Mouse (Mus musculus) forebrain, embryonic 14.5 days (tissue): ENCODE measurements around the gene Hoxc5. TPM values are rescaled to one million over a fixed set of nuclear protein-coding genes. Genes with fewer than 3 reads are reported as not detected.

Experiments used
- ATAC-seq: fragments of 200-750 bp; cut with Nextera tagmentation; 2 replicates; pipeline ENCODE4 v1.8.0; 2017; ENCODE audit warnings: mild to moderate bottlenecking, moderate library complexity
- DNase-seq: peaks from one replicate; pipeline ENCODE4 v3.0.0-alpha.2; 2015; ENCODE audit warnings: low spot score
- H3K27ac ChIP-seq: fragments of 300-500 bp; sonication (generic); 2 replicates; pipeline ENCODE4 v1.5.1; 2014; ENCODE audit warnings: low read depth, mild to moderate bottlenecking, control low read depth, low read length, moderate library complexity
- H3K27me3 ChIP-seq: fragments of 300-500 bp; sonication (generic); replicated peaks from 2 replicates; pipeline ENCODE4 v1.6.1; 2014; ENCODE audit warnings: low read length, control low read depth, mixed read lengths; ENCODE audit not compliant: control insufficient read depth, insufficient read depth
- H3K36me3 ChIP-seq: fragments of 300-500 bp; sonication (generic); 2 replicates; pipeline ENCODE4 v1.6.1; 2014; ENCODE audit warnings: low read length, control low read depth; ENCODE audit not compliant: control insufficient read depth, insufficient read depth
- H3K4me1 ChIP-seq: fragments of 300-500 bp; sonication (generic); 2 replicates; pipeline ENCODE4 v1.6.1; 2014; ENCODE audit warnings: antibody characterized with exemption, low read length, control low read depth; ENCODE audit not compliant: control insufficient read depth, insufficient read depth
- H3K4me2 ChIP-seq: fragments of 300-500 bp; sonication (generic); 2 replicates; pipeline ENCODE4 v1.6.1; 2014; ENCODE audit warnings: mild to moderate bottlenecking, control low read depth, low read length
- H3K4me3 ChIP-seq: fragments of 300-500 bp; sonication (generic); 2 replicates; pipeline ENCODE4 v1.5.1; 2014; ENCODE audit warnings: low read depth, low read length, control low read depth
- H3K9ac ChIP-seq: fragments of 300-500 bp; sonication (generic); 2 replicates; pipeline ENCODE4 v1.6.1; 2014; ENCODE audit warnings: mild to moderate bottlenecking, low read length, control low read depth, moderate library complexity
- H3K9me3 ChIP-seq: fragments of 300-500 bp; sonication (generic); replicated peaks from 2 replicates; pipeline ENCODE4 v1.6.1; 2016; ENCODE audit warnings: low read length, control low read depth, mixed read lengths; ENCODE audit not compliant: control insufficient read depth
- WGBS: fragments of 180-500 bp; shearing (Covaris S2); extraction: QIAGEN DNeasy Blood & Tissue Kit; methylation state at CpG from one replicate; pipeline ENCODE4 v1.1.7; 2014; 5-methylcytosine and 5-hydroxymethylcytosine counted together
- polyA plus RNA-seq: library from polyadenylated mRNA; unstranded; fragments of >200 nt; fragmentation: Nextera tagmentation; extraction: Ambion mirVana; gene quantifications from 2 replicates; pipeline ENCODE4 v1.2.1, GENCODE M21; 2014

The Hoxc5 gene
- polyA plus RNA-seq, 1 experiment from 2014 or later: not detected

GRCm38 (mm10) chr15:103021544-103021943 is 54.3 kb downstream of the Hoxc5 start:
- Histone ChIP-seq H3K9me3 (no peaks in the 10 kb centered on the region), H3K36me3 (no peaks in the 10 kb centered on the region), H3K27ac (no peak overlapping the region), H3K4me3 (no peak overlapping the region), H3K27me3 (peaks cover 99% of the 10 kb centered on the region), H3K4me2 (no peak overlapping the region), H3K9ac (no peak overlapping the region), H3K4me1 (no peaks in the 10 kb centered on the region)
- DNase-seq (no peak), ATAC-seq (no peak)
- 4% methylated on average over 8 of the region's 8 CpGs for WGBS

GRCm38 (mm10) chr15:103024131-103024530 is 56.9 kb downstream of the Hoxc5 start:
- Histone ChIP-seq H3K4me3 (no peak overlapping the region), H3K4me1 (no peaks in the 10 kb centered on the region), H3K27ac (no peak overlapping the region), H3K9ac (no peak overlapping the region), H3K27me3 (peaks cover 99% of the 10 kb centered on the region), H3K4me2 (no peak overlapping the region), H3K9me3 (no peaks in the 10 kb centered on the region), H3K36me3 (no peaks in the 10 kb centered on the region)
- DNase-seq (no peak), ATAC-seq (no peak)
- WGBS: 2% methylated on average over 2 of the region's 2 CpGs

- no peaks in the 10 kb centered on the region for H3K36me3 ChIP-seq
- peaks cover 97% of the 10 kb centered on the region for H3K27me3 ChIP-seq
- no peaks in the 10 kb centered on the region for H3K9me3 ChIP-seq
- H3K4me2 ChIP-seq: no peak overlapping the region
- H3K4me3 ChIP-seq: no peak overlapping the region
- H3K9ac ChIP-seq: no peak overlapping the region
- no peaks in the 10 kb centered on the region for H3K4me1 ChIP-seq
- H3K27ac ChIP-seq: no peak overlapping the region
- ATAC-seq (no peak), DNase-seq (no peak)
- under 1% methylated on average over 43 of the region's 43 CpGs for WGBS
These were observed 60.3 kb downstream of the Hoxc5 start for GRCm38 (mm10) chr15:103027266-103028235.

- no peak for DNase-seq
- no peak overlapping the region for H3K4me2 ChIP-seq
These were observed 61.8 kb downstream of the Hoxc5 start for GRCm38 (mm10) chr15:103028916-103029512.

GRCm38 (mm10) chr15:103030142-103030541 is 62.9 kb downstream of the Hoxc5 start:
- Histone ChIP-seq H3K4me3 (no peak overlapping the region), H3K27ac (no peak overlapping the region), H3K4me1 (no peaks in the 10 kb centered on the region), H3K9me3 (no peaks in the 10 kb centered on the region), H3K36me3 (no peaks in the 10 kb centered on the region), H3K27me3 (peaks cover 94% of the 10 kb centered on the region), H3K9ac (no peak overlapping the region), H3K4me2 (no peak overlapping the region)
- DNase-seq (no peak), ATAC-seq (no peak)
- WGBS: 1% methylated on average over 8 of the region's 8 CpGs

More at GRCm38 (mm10) chr15:103028916-103029512, 61.8 kb downstream of the Hoxc5 start:
- 5% methylated on average over 9 of the region's 9 CpGs for WGBS
- Histone ChIP-seq H3K36me3 (no peaks in the 10 kb centered on the region), H3K27me3 (peaks cover 94% of the 10 kb centered on the region), H3K9me3 (no peaks in the 10 kb centered on the region), H3K27ac (no peak overlapping the region), H3K4me1 (no peaks in the 10 kb centered on the region), H3K9ac (no peak overlapping the region), H3K4me3 (no peak overlapping the region)
- ATAC-seq: no peak

- H3K27me3 ChIP-seq: peaks cover 95% of the 10 kb centered on the region
- no peak for DNase-seq
- no peak overlapping the region for H3K27ac ChIP-seq
- H3K4me1 ChIP-seq: no peaks in the 10 kb centered on the region
- no peak overlapping the region for H3K4me3 ChIP-seq
- no peaks in the 10 kb centered on the region for H3K9me3 ChIP-seq
- no peaks in the 10 kb centered on the region for H3K36me3 ChIP-seq
- ATAC-seq: no peak
- no peak overlapping the region for H3K9ac ChIP-seq
- no peak overlapping the region for H3K4me2 ChIP-seq
- WGBS: no CpG with 5 or more reads among the region's 3 CpGs
These were observed 64.9 kb downstream of the Hoxc5 start for GRCm38 (mm10) chr15:103032167-103032566.

- H3K9me3 ChIP-seq: no peaks in the 10 kb centered on the region
- no peak overlapping the region for H3K4me3 ChIP-seq
- ATAC-seq: no peak
- DNase-seq: no peak
- 1% methylated on average over 26 of the region's 26 CpGs for WGBS
- no peak overlapping the region for H3K27ac ChIP-seq
- no peak overlapping the region for H3K9ac ChIP-seq
- no peaks in the 10 kb centered on the region for H3K4me1 ChIP-seq
- no peaks in the 10 kb centered on the region for H3K36me3 ChIP-seq
- peaks cover 95% of the 10 kb centered on the region for H3K27me3 ChIP-seq
- no peak overlapping the region for H3K4me2 ChIP-seq
These were observed 65.7 kb downstream of the Hoxc5 start for GRCm38 (mm10) chr15:103032646-103033575.

GRCm38 (mm10) chr15:103034043-103034806 is 67.0 kb downstream of the Hoxc5 start:
- Histone ChIP-seq H3K9me3 (no peaks in the 10 kb centered on the region), H3K4me1 (no peaks in the 10 kb centered on the region), H3K27me3 (peaks cover 95% of the 10 kb centered on the region), H3K9ac (no peak overlapping the region), H3K27ac (no peak overlapping the region), H3K4me3 (no peak overlapping the region), H3K36me3 (no peaks in the 10 kb centered on the region), H3K4me2 (no peak overlapping the region)
- WGBS: 1% methylated on average over 24 of the region's 24 CpGs
- no peak for DNase-seq
- no peak for ATAC-seq
